Mouse (Mus musculus): ENCODE measurements around the gene Pole.

Pole gene

DNA sequence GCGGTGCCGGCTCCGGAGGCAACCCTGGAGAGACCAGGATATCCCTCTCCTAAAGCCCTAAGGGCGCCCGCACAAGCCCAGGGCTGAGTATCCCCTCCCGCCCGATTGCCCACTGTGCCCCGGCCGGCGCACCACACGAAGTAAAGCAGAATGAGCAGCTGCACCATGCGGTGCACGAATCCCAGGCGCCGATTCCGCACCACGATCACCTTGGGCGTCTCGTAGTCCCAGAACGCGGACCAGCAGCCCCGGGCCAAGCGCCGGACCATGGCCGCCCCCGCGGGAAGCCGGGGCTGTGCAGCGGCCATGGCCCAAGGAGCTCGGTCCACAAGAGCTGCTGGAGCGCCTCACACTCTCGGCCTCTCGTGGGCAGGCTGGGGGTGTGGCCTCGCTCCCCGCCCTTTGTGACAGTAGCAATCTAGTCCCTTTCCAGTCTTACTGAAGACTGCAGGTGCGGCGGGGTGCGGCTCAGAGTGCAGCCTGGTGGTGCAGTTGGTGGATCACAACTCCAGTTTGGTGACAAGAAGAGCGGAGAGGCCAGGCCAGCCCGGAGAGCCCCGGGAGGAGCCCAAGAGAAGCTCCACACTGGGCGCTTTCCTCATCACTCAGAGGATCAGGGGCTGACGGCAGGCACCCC is 56.7 kb downstream of the Pole start, which contains the start of gene P2rx2:
Gene P2rx2 (minus strand): TSS at position 565 of the 637 bp plus-strand sequence.
- DNase-seq (ENCODE audit: low read depth, low spot score) = no peak

DNA sequence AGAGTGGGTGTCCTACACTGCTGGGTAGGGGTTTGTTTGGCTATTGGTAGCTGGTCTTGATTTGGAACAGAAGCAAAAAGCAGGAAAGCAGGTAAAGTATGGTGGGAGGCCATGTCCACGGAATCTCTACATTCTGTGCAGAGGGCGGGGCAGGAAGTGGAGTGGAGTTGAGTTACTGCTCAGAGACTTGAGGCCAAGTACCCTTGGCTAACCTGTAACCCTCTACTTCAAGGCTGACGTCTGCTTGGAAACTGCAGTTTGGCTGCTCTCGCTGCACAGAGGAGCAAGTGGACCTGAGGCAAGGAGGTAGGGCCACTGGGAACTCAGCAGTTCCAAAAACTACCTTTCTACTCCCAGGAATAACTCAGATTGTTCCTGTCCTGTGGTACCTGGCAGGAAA is 58.4 kb downstream of the Pole start, which contains the start of gene Lrcol1:
Gene Lrcol1 (plus strand): TSS at position 207 of the 400 bp plus-strand sequence.
- DNase-seq (ENCODE audit: low read depth, low spot score) = no peak

DNA sequence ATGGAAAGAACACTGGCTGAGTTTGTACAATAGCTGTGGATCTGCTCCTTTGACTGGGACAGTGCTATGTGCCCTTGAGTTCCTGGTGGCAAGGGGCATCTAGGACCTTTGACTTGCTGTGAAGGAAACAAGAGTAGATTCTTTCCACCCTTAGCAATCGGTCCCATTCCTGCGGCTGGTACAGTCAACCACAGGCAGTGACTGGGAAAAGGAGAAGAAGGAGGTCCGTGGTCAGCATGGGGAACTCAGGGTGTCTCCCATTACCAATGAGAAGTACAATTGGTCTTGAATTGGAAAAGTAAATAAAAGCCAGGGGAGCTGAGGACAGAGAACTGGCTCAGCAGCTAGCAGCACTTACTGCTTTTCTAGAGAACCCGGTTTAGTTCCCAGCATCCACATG is 59.4 kb downstream of the Pole start:
- no peak for DNase-seq (ENCODE audit: low read depth, low spot score)

DNA sequence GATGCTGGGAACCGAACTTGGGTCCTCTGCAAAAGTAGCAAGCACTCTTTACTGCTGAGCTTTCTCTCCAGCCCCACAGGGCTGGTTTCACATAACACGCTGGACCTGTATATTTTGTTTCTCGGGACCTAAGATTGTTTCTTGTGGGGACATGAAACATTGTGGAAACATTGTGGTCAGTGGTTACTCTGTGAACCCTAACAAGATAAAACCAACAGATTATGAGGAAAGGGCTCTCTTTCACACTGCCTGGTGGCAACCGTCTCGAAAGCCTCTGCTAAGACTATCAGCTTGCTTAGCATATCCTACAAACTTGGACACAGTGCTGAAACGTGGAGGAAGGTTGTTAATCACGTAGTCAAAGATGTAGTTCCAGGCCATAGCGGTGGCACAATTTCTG is 60.9 kb downstream of the Pole start:
- no peak for DNase-seq (ENCODE audit: low read depth, low spot score)

DNA sequence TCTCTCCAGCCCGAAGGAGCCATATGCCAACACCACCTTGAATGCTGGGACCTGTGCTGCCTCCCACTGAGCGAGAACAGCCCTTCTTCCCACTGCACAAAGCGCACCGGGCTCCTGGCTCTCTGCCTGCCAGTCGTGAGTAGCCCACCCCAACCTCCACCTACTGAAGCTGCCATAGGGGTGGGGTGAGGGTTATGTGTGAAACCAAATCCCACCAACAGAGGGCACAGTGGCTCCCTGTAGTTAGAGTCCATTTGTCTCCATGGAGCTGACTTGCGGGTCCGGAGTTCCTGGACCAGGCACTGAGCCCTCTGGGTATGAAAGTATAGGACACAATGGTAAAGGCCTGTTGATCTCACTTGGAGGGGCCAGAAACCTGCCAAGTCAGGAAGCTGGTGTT is 68.6 kb downstream of the Pole start:
- no peak for DNase-seq (ENCODE audit: low read depth, low spot score)

DNA sequence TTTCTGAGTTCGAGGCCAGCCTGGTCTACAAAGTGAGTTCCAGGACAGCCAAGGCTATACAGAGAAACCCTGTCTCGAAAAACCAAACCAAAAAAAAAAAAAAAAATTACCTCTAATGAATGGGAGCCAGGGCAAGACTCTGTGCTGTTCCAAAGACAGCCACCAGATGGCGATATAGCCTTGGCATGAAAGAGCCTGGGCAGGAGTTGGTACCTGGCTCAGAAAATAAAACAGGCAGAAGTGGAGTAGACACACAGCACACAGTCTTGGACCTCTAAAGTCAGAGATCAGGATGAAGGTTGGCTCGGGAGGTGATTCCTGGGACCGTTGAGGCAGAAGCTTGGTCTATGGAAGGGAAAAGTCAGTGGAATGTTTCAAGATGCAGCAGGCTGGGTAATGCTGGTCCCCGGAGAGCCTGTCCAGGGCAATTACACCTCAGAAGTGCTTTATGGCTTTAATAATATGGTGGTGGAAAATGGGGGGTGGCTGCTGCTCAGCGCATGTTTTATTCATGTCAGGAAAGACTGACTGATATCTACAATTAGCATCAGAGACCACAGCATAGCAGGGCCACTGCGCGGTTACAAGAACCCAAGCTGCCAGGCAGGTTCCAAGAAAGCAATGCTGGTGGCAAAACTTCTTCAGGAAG is 71.5 kb downstream of the Pole start:
- DNase-seq (ENCODE audit: low read depth, low spot score) = peak; percentile 56

DNA sequence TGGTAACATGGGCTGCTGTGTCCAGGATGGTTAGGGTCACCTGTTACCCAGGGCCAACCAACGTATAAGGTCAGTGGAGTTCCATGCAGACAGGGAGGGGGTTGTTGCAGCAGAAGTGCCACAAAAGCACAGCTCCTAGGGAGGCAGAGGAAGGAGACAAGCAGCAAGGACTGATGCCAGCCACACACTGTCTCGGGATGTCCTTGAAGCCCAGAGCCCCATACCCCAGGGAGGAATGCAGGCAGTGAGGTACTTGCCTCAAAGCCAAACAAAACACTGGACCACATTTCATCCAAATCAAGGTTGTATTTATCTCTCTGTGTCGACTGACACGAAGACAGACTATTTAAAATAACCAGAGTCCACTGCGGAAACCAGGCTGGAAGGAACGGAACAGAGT is 75.4 kb downstream of the Pole start:
- DNase-seq (ENCODE audit: low read depth, low spot score) = no peak

DNA sequence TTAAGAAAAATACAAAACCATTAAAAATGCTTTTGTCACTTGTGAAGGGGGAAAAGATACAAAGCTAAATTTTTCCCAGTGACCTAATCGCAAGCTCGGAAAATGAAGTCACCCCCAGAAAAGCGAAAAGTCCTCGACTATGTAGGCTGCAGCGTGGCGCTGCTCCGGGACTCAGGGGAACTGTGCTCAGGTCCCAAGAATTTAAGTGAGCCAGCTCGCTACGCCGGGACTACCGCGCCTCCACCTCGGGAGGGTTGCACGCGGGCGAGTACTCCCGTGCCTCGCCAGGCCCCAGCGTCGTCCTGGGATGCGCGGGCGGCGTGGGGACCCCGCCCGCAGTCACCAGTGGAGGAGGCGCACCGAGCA is 76.7 kb downstream of the Pole start:
- DNase-seq (ENCODE audit: low read depth, low spot score) = no peak

DNA sequence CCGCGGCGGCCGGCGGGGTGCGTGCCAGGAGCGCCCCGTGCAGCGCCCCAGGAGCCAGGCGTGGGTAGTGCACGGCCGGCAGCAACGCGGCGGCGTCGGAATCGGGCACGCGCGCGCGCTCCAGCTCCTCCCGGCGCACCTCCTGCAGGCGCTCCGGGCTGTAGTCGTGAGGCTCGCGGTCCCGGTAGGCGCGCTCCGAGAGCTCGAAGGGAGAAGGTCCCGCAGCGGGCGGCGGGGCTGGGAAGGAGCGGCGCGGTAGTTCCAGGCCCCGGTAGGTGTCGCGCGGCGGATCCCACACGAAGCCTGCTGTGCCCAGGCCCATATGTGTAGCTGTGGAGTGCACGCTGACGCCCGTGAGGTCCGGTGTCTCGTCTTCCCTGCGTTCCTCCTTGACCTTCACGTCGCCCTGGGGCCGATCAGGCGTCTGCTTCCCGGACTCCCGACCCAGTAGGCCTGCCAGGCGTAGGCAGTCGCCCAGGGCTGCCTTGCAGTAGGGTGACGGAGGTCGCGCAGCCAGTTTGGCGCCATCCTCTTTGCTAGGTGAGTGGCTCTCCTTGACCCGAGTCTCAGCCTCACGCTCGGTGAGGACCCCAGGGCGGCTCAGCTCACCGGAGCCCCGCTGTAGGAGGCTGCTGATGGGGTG is 77.2 kb downstream of the Pole start:
- DNase-seq (ENCODE audit: low read depth, low spot score) = no peak

DNA sequence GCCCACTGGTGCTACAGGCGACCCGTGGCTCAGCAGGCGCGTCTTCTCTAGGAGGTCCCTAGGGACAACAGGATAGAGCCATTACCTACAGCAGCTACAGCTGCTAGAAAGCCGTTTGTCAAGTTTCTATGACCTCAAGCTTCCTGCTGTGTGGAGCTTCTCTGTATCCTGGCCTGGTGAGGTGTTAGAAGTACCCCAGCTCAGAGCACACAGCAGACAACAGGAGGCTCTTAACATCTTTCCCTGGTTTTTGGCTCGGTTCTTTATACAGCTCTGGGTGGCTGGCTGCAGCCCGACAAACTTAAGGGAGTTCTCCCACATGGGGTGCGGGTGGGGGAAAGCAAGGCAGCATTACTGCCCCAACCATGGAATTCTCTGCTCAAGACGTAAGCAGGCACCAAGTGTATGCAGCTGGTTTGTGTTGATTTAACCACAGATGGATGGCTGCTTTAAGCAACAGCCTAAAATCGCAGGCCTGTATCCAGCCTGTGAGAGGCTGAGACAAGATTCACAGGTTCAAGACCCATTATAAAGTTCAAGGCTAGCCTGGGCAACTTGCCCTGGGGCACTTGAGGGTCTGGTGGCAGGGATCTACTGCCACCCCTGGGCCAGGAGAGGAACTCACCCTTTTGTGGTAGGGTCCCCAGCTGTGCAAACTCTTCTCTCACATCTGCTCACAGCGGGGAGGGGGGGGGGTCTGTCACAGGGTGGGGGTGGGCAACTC is 77.9 kb downstream of the Pole start:
- no peak for DNase-seq (ENCODE audit: low read depth, low spot score)

DNA sequence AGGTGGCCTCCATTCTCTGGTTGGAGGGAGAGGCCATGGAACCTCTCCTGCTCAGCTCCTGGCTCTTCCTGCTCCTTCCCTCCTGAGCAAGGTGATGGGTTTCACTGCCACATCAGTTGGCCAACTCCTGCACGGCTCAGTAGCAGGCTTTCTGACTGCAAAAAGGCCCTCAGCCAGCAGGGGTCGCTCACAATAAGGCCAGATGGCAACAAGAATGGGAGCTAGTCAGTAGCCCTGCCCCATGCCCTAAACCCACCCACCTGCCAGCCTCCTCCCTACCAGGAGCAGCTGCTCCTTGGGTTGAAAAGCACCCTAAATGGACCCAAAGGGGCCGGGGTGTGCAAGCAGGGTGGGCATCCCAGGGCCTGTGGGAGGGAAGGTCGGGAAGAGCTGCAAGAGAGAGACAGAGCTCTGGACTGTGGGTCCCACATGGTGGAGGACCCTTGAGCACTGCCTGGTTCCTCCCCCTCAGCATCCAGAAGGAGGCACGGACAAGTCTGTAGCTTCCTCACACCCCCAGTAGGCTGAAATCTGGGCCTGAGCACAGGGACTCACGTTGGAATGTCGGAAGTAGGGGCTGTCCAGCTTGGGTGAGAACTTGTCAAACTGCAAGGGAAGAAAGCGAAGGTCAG is 90.8 kb downstream of the Pole start:
- no peak for DNase-seq (ENCODE audit: low read depth, low spot score)

DNA sequence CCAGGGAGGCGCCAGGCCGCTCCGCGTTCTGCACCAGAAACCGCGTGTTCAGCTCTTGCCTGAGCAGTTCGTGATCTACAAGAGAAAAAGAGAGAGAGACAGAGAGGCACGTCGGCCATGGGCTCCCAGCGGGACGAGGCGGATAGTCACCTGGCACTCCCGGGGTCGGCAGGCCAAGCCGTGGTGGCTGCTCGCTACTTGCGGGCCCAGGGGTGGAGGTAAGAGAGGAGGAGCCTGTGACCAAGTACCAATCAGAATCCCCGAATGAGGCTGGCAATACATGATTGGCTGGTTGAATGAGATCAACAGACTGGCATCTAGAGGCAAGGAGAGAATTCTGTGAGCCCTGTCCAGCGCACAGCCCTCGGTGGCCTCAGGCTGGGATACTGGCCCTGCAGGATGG is 92.1 kb downstream of the Pole start:
- no peak for DNase-seq (ENCODE audit: low read depth, low spot score)

DNA sequence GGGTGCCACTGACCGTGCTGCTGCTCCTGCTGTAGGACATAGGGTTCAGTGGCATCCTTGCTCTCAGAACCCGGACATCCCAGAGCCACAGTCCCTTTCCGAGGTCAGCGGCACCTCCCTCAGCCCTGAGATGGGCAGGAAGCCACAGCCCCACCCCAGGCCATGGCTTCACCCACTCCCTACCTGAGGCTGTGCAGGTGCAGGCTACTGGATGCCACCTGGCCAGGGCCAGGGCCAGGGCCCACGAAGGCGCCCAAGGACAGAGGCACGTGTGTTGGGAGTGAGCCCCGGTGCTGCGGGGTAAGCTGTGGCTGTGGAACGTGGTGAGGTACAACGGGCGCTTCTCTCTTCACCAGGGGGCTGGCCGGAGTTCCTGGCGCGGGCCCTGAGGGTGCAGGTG is 93.0 kb downstream of the Pole start:
- no peak for DNase-seq (ENCODE audit: low read depth, low spot score)

DNA sequence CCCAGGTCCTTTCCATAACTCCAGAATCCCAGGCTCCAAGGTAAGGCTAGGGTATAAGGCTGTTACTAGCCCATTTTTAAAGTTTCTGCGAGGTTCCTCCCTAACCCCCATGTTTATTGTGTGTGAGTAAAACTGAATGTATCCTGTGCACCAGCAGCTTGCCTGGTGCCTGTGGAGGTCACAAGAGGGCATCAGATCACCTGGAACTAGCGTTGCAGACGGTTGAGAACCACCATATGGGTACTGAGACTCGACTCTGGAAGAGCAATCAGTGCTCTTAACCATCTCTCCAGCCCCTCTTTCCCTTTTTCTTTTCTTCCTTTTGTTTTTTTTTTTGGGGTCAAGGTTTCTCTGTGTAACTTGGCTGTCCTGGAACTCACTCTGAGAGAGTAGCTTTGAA is 93.7 kb downstream of the Pole start:
- no peak for DNase-seq (ENCODE audit: low read depth, low spot score)

DNA sequence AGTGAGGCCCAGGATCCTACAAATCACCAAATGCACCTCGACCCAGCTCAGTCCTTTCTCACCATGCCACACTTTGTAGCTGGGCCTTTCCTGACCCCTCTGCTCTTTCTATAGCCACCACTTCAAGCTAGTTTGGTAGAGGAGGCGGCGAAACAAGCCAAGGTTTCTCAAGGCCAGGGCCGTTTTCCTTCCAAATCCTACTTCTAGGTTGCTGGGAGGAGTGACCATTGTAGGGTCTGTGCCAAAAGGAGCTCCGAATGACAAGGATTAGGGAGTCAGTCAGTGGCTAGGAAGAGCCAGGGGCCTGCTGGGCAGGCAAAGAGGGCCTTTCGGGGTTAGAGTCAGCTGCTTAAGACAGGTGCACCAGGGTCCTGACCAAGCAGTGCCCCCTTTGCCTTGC is 98.4 kb downstream of the Pole start:
- no peak for DNase-seq (ENCODE audit: low read depth, low spot score)

DNA sequence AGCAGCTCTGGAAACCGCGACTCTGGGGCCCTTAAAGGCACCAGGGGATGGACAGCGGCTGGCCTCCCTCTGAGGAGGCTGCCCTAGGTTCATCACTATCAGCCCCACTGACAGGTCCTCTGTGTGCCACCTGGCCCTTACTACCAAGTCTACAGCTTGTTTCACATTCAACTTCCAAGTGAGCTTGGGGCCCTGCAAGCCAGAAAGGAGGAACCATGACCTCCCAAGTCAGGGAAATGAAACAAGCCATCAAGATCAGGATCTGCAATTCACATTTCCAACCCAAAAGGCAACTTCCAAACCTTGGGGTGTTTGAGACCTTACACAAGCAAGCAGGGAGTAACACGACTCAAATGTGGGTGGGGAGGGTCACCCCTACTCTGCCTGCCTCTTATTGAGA is 99.2 kb downstream of the Pole start:
- no peak for DNase-seq (ENCODE audit: low read depth, low spot score)

DNA sequence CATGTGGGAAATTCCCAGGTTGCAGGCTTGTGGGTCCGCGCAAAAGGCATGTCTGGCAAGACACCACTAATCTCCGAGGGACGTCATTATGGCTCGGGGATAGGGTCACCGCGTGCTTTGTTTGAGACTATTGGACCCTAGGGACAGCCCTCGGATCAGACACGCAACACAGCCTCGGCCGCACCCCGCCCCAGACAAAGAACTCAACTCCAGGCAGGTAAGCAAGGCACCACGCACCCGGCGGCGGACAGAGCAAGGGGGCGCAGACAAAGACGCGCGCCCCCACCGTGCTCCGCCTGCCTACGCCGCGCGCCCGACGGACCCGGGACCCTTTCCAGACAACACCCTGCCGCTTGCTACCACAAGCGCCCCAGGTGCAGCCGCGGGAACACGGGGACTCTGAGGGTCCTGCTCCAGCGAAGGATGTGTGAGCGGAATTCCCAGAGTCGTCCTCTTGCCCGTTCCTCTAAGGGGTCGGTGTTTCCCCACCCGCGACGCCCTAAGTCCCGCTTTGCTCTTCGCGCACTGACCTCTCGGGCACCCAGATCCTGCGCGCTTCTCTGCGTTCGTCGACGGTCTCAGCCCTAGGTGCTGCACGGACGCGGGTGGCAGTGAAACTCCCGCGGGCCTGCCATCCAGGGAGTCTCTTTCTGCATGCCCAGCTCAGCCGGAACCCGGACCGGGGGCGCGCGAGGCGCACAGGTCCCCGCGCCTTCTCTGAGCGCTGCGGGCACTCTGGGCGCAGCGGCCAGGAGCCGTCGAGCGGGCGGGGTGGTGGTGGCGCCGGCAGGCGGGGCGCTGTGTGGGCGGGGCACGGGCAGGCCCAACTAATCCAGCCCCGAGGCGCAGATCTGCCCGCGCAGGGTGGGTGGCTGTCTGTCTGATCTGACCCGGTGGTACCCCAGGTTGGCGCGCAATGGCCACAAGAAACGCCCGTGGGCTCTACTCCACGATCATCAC is 100.5 kb downstream of the Pole start:
- DNase-seq (ENCODE audit: low read depth, low spot score) = no peak

Data from c-Kit-negative CD71-positive TER-119-positive erythroid progenitor cells, embryonic 14.5 days (primary cell).